Mouse (Mus musculus): ENCODE data around the gene Myh7.
"Not testable (repeated sequence)": the region's sequence is repeated elsewhere in the genome, so short reads cannot be mapped to it uniquely, and the experiment has no call there.

The Myh7 gene

DNA sequence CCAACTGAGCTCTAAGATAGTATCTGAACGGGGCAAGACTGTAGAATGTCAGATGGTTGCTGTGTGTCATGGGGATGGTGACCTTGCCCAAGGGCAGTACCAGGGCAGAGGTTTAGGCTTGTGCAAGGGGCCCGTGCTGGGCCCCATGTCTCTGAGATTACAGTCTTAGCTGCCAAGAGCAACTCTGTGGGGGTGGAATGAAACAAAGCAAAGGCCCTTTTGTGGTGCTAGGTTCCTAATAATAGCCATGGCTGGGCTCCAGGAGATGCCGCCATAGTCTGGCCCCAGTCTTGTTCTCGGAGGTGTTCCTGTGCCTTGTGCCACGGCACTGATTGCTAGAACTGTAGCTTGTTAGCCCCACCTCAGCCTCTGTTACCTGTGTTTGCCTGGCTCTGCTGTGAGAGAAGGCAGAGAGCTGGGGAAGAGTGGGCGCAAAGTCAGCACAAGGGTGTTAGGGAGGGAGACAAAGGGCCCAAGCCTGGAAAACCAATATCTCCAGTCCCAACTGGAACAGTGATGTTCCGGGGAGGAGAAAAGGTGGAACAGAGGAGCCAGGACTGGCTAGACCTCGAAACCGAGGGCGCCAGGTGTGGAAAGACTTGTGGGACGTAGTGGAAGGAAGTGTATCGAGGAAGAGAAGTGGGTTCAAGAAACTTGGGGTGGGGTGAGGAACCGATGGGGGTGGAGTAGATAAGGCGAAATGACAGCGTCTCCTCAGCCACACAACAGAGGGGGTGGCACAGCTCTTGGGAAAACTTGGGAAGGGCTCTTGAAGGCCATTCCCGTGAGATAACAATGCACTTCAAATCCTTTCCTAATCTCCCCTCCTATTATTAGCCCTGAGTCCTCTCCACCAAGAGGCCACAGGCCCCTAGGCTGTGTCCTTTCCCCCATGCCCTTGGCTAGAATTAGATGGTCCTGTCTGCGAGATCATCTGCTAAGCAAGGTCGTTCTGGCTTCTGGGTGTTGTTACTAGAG is 9.7 kb upstream of the Myh7 start:
- no peak for DNase-seq (ENCODE audit: low spot score in 2 of 2)

DNA sequence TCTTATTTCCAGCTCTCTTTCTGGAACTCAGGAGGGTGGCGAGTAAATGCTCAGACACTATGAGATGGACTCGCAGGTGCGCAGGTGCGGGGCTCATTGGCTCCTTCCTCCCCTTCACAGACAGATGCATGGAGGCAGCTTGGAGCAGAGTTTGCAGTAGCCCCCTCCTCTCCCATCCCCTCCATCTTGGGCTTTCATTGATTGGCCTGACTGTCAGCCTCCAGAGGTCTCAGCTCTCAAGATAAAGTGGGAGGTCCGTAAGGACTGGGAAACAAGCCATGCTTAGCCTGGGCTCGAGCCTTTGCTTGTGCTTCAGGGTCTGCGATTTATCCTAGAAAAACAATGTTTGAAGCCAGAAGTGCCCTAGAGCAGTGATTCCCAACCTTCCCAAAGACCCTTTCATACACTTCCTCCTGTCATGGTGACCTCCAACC is 8.3 kb upstream of the Myh7 start:
- DNase-seq (ENCODE audit: low spot score in 2 of 2): no peak

DNA sequence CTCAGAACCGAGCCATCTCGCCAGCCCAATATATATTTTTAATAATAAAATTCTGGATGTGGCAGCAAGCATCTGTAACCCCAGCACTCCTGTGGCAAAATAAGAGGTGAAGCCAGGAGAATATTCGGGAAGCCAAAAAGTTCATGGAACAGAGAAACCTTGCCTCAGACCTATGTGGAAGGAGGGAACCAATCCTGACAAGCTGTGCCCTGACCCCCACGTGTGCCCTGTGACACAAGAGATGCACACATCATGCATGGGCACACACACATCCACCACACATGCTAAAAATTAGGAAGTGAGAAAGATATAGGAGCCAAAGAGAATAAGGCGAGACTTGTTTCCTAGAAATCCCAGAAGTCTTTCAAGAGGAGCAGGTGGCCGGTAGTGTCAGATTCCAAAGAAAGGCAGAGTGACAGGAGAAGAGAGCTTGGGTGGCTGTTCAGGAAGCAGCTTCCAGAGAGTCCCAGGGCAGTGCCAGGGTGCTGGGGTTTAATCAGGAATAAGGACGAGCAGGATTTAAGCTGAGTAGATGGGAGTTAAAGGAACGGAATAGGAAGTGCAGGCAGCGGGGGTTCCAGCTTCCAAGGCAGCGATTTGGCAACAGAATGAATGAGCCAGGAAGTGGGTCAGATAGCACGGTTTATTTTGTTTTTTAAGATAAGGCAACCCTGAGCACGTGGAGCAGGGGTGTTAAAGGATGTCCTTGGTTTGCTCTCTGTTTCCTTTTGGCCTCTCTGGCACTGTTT is 7.7 kb upstream of the Myh7 start:
- no peak for DNase-seq (ENCODE audit: low spot score in 2 of 2)

DNA sequence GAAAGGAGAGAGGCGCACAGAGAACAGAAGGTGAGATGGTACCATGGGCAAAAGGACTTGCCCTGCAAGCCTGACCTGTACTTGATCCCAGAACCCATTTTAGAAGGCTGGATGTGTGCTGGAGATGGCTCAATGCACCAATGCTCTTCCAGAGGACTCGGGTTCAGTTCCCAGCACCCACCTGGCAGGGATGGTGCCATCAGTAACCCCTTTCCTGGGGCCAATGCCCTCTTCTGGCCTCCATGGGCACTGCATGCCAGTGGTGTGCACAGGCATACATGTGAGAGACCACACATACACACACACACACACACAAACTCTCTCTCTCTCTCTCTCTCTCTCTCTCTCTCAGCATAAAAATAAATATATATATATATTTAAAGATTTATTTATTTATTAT is 7.0 kb upstream of the Myh7 start:
- DNase-seq (ENCODE audit: low spot score in 2 of 2): no peak

DNA sequence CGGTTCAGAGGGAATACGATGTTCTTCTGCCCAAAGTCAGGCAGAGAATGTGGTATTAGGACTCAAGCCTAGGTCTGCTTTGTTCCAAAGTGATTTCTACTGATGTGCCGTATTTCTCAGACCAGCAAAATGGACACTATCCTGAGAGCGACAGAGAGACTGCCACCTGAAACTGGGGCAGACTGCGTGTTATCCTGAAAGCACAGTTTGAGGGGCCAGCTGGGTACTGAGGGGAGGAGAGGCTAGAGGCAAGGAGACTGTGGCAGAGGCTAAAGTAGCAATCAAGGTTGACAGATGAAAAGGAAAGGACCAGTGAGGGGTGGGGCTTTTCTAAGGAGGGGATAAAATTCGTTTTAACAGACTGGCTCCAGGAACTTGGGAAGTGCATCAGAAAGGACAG is 6.4 kb upstream of the Myh7 start:
- no peak for DNase-seq (ENCODE audit: low spot score in 2 of 2)

DNA sequence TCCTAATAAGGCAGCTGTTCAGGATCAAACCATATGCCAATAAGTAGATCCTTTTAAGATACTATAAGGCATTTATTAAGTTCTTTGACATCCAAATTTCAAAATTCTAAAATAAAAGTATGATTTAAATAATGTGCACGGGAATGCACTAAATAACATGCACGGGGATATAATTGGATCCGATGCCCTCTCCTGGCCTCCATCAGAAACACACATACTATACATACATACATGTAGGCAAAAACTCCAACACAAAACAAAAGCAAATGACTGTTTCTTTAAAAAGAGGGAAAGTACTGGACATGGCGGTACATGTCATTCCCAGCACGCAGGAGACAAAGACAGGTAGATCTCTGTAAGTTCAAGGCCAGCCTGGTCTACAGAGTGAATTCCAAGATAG is 5.4 kb upstream of the Myh7 start:
- DNase-seq (ENCODE audit: low spot score in 2 of 2): not testable (repeated sequence)

DNA sequence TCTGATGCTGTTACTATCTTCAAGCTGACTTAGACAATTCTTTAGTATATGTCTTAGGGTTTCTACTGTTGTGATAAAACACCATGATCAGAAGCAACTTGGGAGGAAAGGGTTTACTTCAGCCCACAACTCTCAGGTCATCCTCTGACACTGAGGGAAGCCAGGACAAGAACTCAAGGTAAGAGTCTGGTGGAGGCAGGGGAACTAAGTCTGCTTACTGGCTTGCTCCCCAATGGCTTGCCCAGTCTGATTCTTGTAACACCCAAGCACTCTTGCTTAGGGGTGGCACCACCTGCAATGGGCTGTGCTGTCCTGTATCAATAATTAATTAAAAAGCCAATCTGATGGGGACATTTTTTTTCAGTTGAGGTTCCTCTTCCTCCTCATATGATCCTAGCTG is 4.3 kb upstream of the Myh7 start:
- DNase-seq (ENCODE audit: low spot score in 2 of 2): no peak

DNA sequence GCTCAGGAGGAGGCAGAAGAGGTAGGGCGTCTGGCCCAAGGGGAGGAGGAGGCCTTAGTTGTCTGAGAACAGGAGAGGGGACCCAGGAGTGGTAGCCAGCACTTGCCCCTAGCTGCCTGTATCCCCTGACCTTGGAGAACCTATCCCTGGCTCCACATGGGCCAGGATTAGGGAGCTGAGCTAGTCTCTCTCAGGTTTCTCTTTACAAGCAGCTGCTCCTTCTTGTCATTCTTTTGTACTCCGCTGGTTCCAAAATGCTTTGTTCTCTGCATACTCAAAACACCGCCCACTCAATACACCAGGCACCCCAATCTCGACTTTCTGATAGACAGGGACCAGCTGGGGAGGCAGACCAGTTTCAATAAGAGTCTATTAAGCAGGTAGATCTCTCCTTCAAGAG is 2.9 kb upstream of the Myh7 start:
- no peak for DNase-seq (ENCODE audit: low spot score in 2 of 2)

DNA sequence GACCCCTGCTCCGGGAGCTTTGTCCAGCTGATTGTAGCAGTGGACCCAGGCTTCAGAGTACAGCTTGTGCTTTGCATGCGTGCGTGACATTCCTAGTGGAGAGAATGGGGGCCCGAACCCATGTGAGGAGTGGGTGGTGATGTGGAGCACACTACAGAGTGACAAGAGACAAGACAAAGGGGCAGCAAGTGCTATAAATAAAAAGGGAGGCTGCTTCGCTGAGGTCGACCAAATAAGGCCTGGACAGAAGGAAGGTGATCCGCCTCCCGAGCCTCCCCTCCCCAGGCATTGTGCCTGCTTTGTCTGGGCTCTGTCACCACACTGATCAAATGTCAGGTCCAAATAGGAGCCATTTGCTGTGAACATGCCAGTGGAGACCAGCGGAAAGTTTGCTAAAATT is 2.4 kb upstream of the Myh7 start:
- no peak for DNase-seq (ENCODE audit: low spot score in 2 of 2)

DNA sequence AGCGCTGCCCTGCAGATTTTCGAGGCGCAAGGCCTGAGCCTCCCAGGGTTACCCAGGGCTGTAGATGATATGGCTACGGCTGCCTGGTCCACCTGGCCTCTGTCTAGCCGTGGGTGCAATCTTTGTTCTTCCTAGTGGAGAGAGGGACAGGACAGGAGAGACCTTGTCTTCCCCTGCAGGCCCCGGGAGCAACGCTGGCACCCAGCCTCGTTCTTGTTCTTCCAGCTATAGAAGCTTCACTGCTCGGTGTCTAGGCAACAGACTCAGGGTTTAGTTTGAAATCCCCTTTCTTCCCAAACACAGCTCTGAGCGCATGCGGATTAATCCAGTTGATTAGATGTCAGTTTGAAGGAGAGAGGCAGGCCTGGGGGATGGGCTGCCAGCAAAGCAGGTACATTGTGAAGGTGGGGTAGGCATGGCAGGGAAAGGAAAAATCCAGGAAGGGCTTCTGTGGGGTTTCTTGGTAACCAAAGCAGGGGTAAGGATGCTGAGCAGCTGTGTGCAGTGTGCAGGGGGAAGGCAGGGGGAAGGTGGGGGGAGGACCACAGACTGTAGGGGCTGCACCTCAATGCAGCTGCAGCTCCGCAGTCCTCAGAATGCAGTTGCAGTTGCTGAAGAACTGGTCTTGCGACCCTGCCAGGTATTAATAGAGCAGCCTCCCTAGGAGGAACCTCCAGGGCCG is 1.2 kb upstream of the Myh7 start:
- peak; percentile 51 for DNase-seq (ENCODE audit: low spot score in 2 of 2)

DNA sequence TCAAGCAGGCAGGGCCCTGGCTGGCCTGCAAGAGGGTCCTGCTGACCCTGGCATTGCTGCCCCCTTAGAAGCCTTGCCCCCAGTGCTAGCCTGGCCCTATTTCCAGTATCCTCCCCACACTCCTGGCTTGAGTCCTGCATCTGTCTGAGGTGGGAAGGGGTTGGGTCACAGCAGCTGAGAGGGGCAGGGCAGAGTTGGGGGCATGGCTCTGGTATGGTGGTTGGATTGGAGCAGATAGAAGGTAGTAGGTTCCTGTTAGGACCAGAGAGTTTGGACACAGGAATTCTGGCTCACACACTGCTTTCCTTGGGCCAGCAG is 402 bp upstream of the Myh7 start:
- DNase-seq (ENCODE audit: low spot score in 2 of 2): no peak

DNA sequence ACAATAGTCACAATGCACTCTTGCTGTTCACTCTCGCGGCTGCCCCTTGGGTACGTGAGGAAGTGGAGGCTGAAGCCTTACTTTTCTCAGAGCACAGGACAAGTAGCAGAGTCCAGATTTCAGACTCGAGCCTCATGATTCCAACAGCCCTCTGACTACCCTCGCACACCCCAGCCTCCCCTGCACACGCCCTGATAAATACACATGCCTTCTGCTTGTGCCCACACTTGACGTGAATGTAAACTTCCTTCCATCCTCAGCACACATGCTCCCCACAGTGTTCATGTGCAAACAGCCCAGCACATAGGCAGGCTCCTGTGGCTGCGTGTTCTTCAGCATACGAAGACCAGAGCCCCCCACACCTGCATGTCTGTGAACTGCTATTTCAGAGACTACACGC is 790 bp downstream of the Myh7 start:
- no peak for DNase-seq (ENCODE audit: low spot score in 2 of 2)

DNA sequence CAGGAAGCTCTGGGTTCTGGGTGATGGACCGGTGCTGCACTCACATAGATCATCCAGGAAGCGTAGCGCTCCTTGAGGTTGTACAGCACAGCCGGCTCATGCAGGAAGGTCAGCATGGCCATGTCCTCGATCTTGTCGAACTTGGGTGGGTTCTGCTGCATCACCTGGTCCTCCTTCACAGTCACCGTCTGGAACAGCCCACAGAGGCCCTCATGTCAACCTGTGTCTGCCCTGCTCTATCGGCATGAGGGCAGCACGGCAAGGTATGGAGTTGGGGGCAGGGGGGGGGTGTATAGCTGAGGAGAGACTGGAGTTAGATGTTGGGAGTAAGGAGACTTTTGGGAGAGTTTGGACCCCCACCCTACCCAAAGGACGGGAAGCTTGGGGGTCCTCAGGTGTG is 2.2 kb downstream of the Myh7 start:
- no peak for DNase-seq (ENCODE audit: low spot score in 2 of 2)

DNA sequence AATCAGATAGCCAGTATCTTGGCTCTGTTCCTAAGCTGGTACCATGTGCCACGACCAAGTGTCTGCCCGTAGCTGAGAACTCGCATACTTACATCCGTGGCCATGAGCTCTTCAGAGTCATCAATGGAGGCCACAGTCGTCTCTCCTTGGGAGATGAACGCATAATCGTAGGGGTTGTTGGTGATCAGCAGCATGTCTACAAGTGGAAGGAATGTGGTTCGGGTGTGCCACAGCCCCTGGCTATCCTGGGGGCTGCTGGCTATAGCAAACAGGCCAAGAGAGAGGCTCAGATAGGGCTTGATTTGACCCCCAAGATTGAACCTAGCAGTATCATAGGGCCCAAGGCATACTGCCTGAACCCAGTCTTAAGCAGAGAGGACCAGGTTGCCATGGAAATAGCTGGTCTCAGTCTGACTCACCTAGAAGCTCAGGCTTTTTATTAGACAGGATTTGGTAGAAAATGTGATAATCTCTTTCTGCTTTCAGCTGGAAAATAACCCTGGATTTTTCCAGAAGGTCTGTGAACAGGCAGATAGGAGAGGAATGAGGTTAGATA is 4.5 kb downstream of the Myh7 start:
- no peak for DNase-seq (ENCODE audit: low spot score in 2 of 2)

DNA sequence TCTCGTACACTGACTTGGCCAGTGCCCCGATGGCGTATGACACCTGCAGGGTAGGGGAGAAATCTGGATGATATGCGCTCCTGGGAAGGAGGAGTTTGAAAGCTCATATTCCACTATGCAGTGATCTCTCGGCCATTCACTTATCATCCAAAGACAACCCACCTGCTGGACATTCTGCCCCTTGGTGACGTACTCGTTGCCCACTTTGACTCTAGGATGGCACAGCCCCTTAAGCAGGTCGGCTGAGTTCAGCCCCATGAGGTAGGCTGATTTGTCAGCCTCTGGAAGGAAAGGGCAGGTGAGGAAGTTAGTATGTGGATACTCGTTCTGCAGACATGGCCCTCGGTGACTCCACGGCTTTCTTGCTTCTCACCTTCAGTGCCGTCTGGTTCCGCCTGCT is 5.5 kb downstream of the Myh7 start:
- no peak for DNase-seq (ENCODE audit: low spot score in 2 of 2)

DNA sequence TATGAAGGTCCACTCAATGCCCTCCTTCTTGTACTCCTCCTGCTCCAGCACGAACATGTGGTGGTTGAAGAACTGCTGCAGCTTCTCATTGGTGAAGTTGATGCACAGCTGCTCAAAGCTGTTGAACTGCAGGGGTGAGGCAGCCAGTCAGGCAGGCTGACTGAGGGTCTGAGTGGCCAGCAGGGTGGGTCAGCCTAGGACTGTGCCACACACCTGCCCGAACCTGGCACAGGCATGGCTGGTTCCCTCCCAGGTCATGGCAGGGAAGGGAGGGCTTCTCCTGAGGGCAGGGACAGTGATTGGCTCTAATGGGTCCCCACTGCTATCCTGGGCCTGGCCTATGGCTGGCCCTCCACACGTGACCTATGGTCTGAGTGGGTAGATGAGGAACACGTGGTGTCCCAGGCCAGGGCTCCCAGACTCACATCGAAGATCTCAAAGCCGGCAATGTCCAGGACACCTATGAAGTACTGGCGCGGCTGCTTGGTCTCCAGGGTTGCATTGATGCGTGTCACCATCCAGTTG is 6.0 kb downstream of the Myh7 start:
- not testable (repeated sequence) for DNase-seq (ENCODE audit: low spot score in 2 of 2)

DNA sequence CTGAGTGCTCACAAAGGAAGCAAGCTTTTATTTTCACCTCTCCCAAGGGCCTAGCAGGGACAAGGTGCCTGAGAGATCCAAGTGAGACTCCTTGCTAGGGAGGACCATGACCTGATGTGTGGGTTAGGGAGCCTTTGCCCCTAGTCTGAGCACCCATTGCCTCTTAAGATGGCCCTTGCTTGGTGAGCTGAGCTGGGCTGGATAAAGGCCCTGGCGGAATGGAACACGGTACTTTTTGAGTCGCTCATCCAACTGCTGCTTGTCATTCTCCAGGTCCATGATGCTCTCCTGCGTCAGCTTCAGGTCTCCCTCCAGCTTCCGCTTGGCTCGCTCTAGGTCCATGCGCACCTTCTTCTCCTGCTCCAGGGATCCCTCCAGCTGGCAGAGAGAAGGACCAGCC is 12.5 kb downstream of the Myh7 start:
- DNase-seq (ENCODE audit: low spot score in 2 of 2): no peak

DNA sequence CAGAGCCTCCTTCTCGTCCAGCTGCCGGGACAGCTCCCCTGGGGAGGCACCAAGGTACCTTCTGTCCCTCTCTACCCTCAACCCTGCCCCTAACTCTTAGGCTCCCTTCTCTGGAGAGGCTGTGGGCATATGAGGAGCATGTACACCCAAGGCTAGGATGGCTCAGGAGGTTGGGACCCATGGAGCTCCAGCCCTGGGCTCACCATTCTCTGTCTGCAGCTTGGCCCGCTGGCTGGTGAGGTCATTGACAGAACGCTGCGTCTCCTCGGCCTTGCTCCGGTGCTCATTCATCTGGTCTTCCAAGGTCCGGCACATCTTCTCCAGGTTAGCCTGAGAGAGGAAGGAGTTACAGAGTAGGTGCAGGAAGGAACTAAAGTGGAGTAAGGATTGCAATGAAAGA is 15.8 kb downstream of the Myh7 start:
- DNase-seq (ENCODE audit: low spot score in 2 of 2): no peak

DNA sequence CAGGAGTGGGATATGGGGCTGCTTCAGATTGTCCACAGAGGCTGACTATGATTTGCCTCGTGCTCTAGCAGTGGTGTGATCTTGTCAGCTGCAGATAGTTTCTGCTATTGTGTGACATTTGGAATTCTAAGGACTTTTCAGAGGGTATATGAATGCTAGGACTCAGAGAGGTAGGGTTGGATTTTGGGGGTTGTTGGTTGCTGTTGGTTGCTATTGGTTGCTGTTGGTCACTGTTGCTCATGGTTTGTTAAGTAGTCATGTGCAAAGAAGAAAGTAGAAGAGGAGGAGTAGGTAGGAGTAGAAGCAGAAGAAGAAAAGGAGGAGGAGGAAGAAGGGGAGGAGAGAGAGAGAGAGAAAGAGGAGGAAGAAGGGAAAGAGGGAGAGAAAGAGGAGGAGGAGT is 17.8 kb downstream of the Myh7 start, which contains the start of gene Gm17428:
TSS of gene Gm17428 (plus strand) at position 301 of the 400 bp plus-strand sequence.
- DNase-seq (ENCODE audit: low spot score in 2 of 2): no peak

DNA sequence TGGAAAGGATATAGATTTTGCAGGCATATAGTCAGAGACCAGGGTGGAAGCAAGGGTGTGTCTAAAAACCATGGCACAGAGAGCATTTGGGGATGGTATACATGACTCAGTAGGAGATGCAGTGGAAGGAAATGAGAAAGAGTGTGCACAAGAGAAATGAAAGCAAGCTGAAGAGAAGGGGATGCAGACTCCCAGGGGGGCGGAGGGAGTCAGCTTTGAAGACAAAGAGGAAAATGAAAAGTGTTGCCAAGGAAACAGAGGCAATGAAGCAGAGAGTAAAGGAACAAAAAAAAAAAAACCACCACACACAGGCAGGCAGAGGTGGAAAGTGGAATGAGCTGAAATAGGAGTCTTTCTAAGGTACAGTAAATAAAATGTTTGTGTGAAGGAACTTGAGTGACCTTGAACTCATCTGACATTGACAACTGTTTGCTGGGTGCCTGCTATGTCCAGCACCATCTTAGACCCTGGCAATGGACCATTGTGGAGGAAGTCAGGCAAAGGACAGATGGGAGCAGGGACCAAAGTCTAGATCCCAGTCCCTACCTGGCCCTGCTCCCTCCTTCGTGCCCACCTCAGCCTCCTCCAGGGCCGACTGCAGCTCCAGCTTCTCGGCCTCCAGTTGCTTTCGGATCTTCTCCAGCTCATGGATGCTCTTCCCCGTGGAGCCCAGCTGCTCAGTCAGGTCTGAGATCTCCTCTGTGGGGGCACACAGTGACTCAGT is 20.2 kb downstream of the Myh7 start:
- peak in 1 of 2 experiments; percentile 46 for DNase-seq (ENCODE audit: low spot score in 2 of 2)

DNA sequence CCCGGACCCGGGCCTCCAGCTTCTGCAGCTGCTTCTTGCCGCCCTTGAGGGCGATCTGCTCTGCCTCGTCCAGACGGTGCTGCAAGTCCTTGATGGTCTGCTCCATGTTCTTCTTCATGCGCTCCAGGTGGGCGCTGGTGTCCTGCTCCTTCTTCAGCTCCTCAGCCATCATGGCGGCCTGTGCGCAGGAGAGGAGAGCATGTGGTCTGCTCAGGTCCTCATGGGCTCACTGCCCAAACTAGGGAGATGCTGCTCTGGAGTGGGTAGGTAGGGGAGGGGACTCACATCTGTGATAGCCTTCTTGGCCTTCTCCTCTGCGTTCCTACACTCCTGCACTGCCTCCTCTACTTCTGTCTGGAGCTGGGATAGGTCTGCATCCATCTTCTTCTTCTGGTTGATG is 21.6 kb downstream of the Myh7 start:
- not testable (repeated sequence) for DNase-seq (ENCODE audit: low spot score in 2 of 2)

Measured in frontal cortex, postnatal 14 days (tissue).